Mouse (Mus musculus) hindbrain, embryonic 16.5 days (tissue): ENCODE data around the gene Ttc21a. TPM values are rescaled to one million over a fixed set of nuclear protein-coding genes. Genes with fewer than 3 reads are reported as not detected.

Experiments used
- ATAC-seq: fragments of 200-750 bp; cut with Nextera tagmentation; 2 replicates; pipeline ENCODE4 v1.8.0; 2017; ENCODE audit warnings: moderate TSS enrichment, moderate library complexity
- H3K27ac ChIP-seq: fragments of 300-500 bp; sonication (generic); 2 replicates; pipeline ENCODE4 v1.5.1; 2014; ENCODE audit warnings: low read depth, mild to moderate bottlenecking, control low read depth, low read length, moderate library complexity
- H3K27me3 ChIP-seq: fragments of 300-500 bp; sonication (generic); replicated peaks from 2 replicates; pipeline ENCODE4 v1.6.1; 2014; ENCODE audit warnings: low read length; ENCODE audit not compliant: control insufficient read depth, insufficient read depth
- H3K36me3 ChIP-seq: fragments of 300-500 bp; sonication (generic); 2 replicates; pipeline ENCODE4 v1.6.1; 2014; ENCODE audit warnings: mild to moderate bottlenecking, low read length, moderate library complexity, mixed read lengths; ENCODE audit not compliant: control insufficient read depth, insufficient read depth
- H3K4me1 ChIP-seq: fragments of 300-500 bp; sonication (generic); 2 replicates; pipeline ENCODE4 v1.6.1; 2014; ENCODE audit warnings: low read depth, low read length; ENCODE audit not compliant: control insufficient read depth, insufficient read depth
- H3K4me2 ChIP-seq: fragments of 300-500 bp; sonication (generic); 2 replicates; pipeline ENCODE4 v1.6.1; 2014; ENCODE audit warnings: mild to moderate bottlenecking, low read length, control low read depth, moderate library complexity
- H3K4me3 ChIP-seq: fragments of 300-500 bp; sonication (generic); 2 replicates; pipeline ENCODE4 v1.5.1; 2014; ENCODE audit warnings: mild to moderate bottlenecking, low read length, control low read depth, moderate library complexity
- H3K9ac ChIP-seq: fragments of 300-500 bp; sonication (generic); 2 replicates; pipeline ENCODE4 v1.6.1; 2014; ENCODE audit warnings: low read depth, mild to moderate bottlenecking, control low read depth, low read length, moderate library complexity
- H3K9me3 ChIP-seq: fragments of 300-500 bp; sonication (generic); 2 replicates; pipeline ENCODE4 v1.6.1; 2014; ENCODE audit warnings: mild to moderate bottlenecking, low read length, moderate library complexity; ENCODE audit not compliant: control insufficient read depth
- WGBS: fragments of 180-500 bp; shearing (Covaris S2); extraction: QIAGEN DNeasy Blood & Tissue Kit; methylation state at CpG from one replicate; pipeline ENCODE4 v1.1.7; 2014; 5-methylcytosine and 5-hydroxymethylcytosine counted together
- polyA plus RNA-seq: library from polyadenylated mRNA; unstranded; fragments of >200 nt; fragmentation: Nextera tagmentation; extraction: Ambion mirVana; gene quantifications from 2 replicates; pipeline ENCODE4 v1.2.1, GENCODE M21; 2015

Gene Ttc21a
- polyA plus RNA-seq, 1 experiment from 2014 or later = 1.1 TPM

- ATAC-seq = no peak
- Histone ChIP-seq H3K27ac (no peak overlapping the region), H3K4me1 (no peaks in the 10 kb centered on the region), H3K27me3 (no peaks in the 10 kb centered on the region), H3K4me3 (no peak overlapping the region), H3K4me2 (no peak overlapping the region), H3K9ac (no peak overlapping the region), H3K9me3 (no peaks in the 10 kb centered on the region), H3K36me3 (peaks cover 32% of the 10 kb centered on the region)
- WGBS = 87% methylated on average over 12 of the region's 12 CpGs
These were observed 34.8 kb upstream of the Ttc21a start for GRCm38 (mm10) chr9:119902410-119903151.

- Histone ChIP-seq H3K4me2 (no peak overlapping the region), H3K27me3 (no peaks in the 10 kb centered on the region), H3K36me3 (peaks cover 65% of the 10 kb centered on the region), H3K27ac (no peak overlapping the region), H3K9me3 (no peaks in the 10 kb centered on the region), H3K4me1 (no peaks in the 10 kb centered on the region), H3K4me3 (no peak overlapping the region), H3K9ac (no peak overlapping the region)
- ATAC-seq = no peak
- WGBS = 99% methylated on average over 3 of the region's 3 CpGs
These were observed 28.7 kb upstream of the Ttc21a start for GRCm38 (mm10) chr9:119908708-119909107.

- WGBS = 90% methylated on average over 3 of the region's 3 CpGs
- no peaks in the 10 kb centered on the region for H3K27me3 ChIP-seq
- H3K4me1 ChIP-seq = no peaks in the 10 kb centered on the region
- H3K4me2 ChIP-seq = no peak overlapping the region
- H3K9me3 ChIP-seq = no peaks in the 10 kb centered on the region
- H3K4me3 ChIP-seq = no peak overlapping the region
- no peak for ATAC-seq
- no peak overlapping the region for H3K27ac ChIP-seq
- H3K36me3 ChIP-seq = peaks cover 67% of the 10 kb centered on the region
- no peak overlapping the region for H3K9ac ChIP-seq
These were observed 27.5 kb upstream of the Ttc21a start for GRCm38 (mm10) chr9:119909931-119910330.

GRCm38 (mm10) chr9:119913087-119913838, 24.1 kb upstream of the Ttc21a start:
- 76% methylated on average over 13 of the region's 13 CpGs for WGBS
- peaks cover 58% of the 10 kb centered on the region for H3K36me3 ChIP-seq

GRCm38 (mm10) chr9:119919858-119920257, 17.5 kb upstream of the Ttc21a start:
- H3K4me2 ChIP-seq = no peak overlapping the region
- H3K9me3 ChIP-seq = no peaks in the 10 kb centered on the region
- H3K4me1 ChIP-seq = no peaks in the 10 kb centered on the region
- no peak overlapping the region for H3K4me3 ChIP-seq
- WGBS = 89% methylated on average over 1 of the region's 1 CpGs
- no peaks in the 10 kb centered on the region for H3K27me3 ChIP-seq
- ATAC-seq = no peak
- H3K27ac ChIP-seq = no peak overlapping the region
- H3K36me3 ChIP-seq = peaks cover 57% of the 10 kb centered on the region
- no peak overlapping the region for H3K9ac ChIP-seq

More at GRCm38 (mm10) chr9:119913087-119913838, 24.1 kb upstream of the Ttc21a start:
- Histone ChIP-seq H3K4me1 (no peaks in the 10 kb centered on the region), H3K4me3 (no peak overlapping the region), H3K9ac (no peak overlapping the region), H3K27me3 (no peaks in the 10 kb centered on the region), H3K4me2 (no peak overlapping the region), H3K9me3 (no peaks in the 10 kb centered on the region), H3K27ac (no peak overlapping the region)
- no peak for ATAC-seq

GRCm38 (mm10) chr9:119923462-119923861, 13.9 kb upstream of the Ttc21a start:
- ATAC-seq = no peak
- H3K4me1 ChIP-seq = no peaks in the 10 kb centered on the region
- H3K4me3 ChIP-seq = no peak overlapping the region
- H3K36me3 ChIP-seq = peaks cover 65% of the 10 kb centered on the region
- H3K9ac ChIP-seq = no peak overlapping the region
- H3K27ac ChIP-seq = no peak overlapping the region
- 91% methylated on average over 4 of the region's 4 CpGs for WGBS
- H3K27me3 ChIP-seq = no peaks in the 10 kb centered on the region
- no peaks in the 10 kb centered on the region for H3K9me3 ChIP-seq
- H3K4me2 ChIP-seq = no peak overlapping the region

- H3K27me3 ChIP-seq = no peaks in the 10 kb centered on the region
- H3K27ac ChIP-seq = no peak overlapping the region
- no peak overlapping the region for H3K4me3 ChIP-seq
- WGBS = 91% methylated on average over 16 of the region's 16 CpGs
- no peak overlapping the region for H3K9ac ChIP-seq
- no peak for ATAC-seq
- H3K36me3 ChIP-seq = peaks cover 61% of the 10 kb centered on the region
- H3K4me1 ChIP-seq = no peaks in the 10 kb centered on the region
- H3K4me2 ChIP-seq = no peak overlapping the region
- H3K9me3 ChIP-seq = no peaks in the 10 kb centered on the region
These were observed 12.2 kb upstream of the Ttc21a start for GRCm38 (mm10) chr9:119925120-119925657.

- H3K4me2 ChIP-seq = no peak overlapping the region
- no peak overlapping the region for H3K9ac ChIP-seq
- no peaks in the 10 kb centered on the region for H3K27me3 ChIP-seq
- 66% methylated on average over 8 of the region's 8 CpGs for WGBS
- no peak overlapping the region for H3K4me3 ChIP-seq
- no peak for ATAC-seq
- no peaks in the 10 kb centered on the region for H3K9me3 ChIP-seq
- H3K4me1 ChIP-seq = no peaks in the 10 kb centered on the region
- H3K27ac ChIP-seq = no peak overlapping the region
- peaks cover 58% of the 10 kb centered on the region for H3K36me3 ChIP-seq
These were observed 11.7 kb upstream of the Ttc21a start for GRCm38 (mm10) chr9:119925729-119926128.

GRCm38 (mm10) chr9:119926497-119926896, 10.9 kb upstream of the Ttc21a start:
- H3K36me3 ChIP-seq = peaks cover 51% of the 10 kb centered on the region
- H3K4me1 ChIP-seq = no peaks in the 10 kb centered on the region
- WGBS = 86% methylated on average over 5 of the region's 5 CpGs
- H3K27ac ChIP-seq = no peak overlapping the region
- H3K27me3 ChIP-seq = no peaks in the 10 kb centered on the region
- H3K9ac ChIP-seq = no peak overlapping the region
- H3K4me2 ChIP-seq = no peak overlapping the region
- no peak for ATAC-seq
- H3K4me3 ChIP-seq = no peak overlapping the region
- H3K9me3 ChIP-seq = no peaks in the 10 kb centered on the region
